Mouse (Mus musculus) adrenal gland, postnatal 25 days (tissue): ENCODE measurements around the gene Ccdc77. TPM values are rescaled to one million over a fixed set of nuclear protein-coding genes. Genes with fewer than 3 reads are reported as not detected.

Source experiments
- DNase-seq: peaks from one replicate; pipeline ENCODE4 v3.0.0; 2021; ENCODE audit warnings: mixed read lengths
- long read RNA-seq: library from polyadenylated mRNA; stranded (forward); transcript quantifications from one replicate; pipeline ENCODE4 v2.0.0, GENCODE M21; 2021
- total RNA-seq: library from RNA; stranded (reverse); gene quantifications from 2 replicates; pipeline ENCODE4 v1.2.3, GENCODE M21; 2021

Gene Ccdc77
- 8.2 and 10.9 TPM in 2 replicates for total RNA-seq
- long read RNA-seq, partial matches to known transcripts = 1 of 8 reads
- long read RNA-seq, other reads (novel, unspliced or antisense) = 5 of 8 reads

GRCm38 (mm10) chr6:120363688-120364522 lies at the start of gene Ccdc77, which contains the start of gene Kdm5a:
Gene Ccdc77, minus strand, starts transcription at chr6:120364374.
Gene Kdm5a, plus strand, starts transcription at chr6:120364124.
- DNase-seq = peak; percentile 91

GRCm38 (mm10) chr6:120403936-120404335 lies 39.8 kb upstream of the Ccdc77 start:
- DNase-seq = no peak

GRCm38 (mm10) chr6:120395622-120396345 lies 31.6 kb upstream of the Ccdc77 start:
- no peak for DNase-seq

GRCm38 (mm10) chr6:120392811-120393210 lies 28.6 kb upstream of the Ccdc77 start:
- DNase-seq = no peak

GRCm38 (mm10) chr6:120390054-120390453 lies 25.9 kb upstream of the Ccdc77 start:
- no peak for DNase-seq

- DNase-seq = no peak
These were observed 12.6 kb upstream of the Ccdc77 start for GRCm38 (mm10) chr6:120376736-120377135.

GRCm38 (mm10) chr6:120365051-120365450 lies 877 bp upstream of the Ccdc77 start:
- no peak for DNase-seq

GRCm38 (mm10) chr6:120364523-120364905 lies 340 bp upstream of the Ccdc77 start:
- no peak for DNase-seq

GRCm38 (mm10) chr6:120362774-120363687 lies 1.1 kb downstream of the Ccdc77 start:
- no peak for DNase-seq

GRCm38 (mm10) chr6:120362124-120362523 lies 2.0 kb downstream of the Ccdc77 start:
- no peak for DNase-seq

- peak; percentile 77 for DNase-seq
These were observed 6.9 kb downstream of the Ccdc77 start for GRCm38 (mm10) chr6:120356951-120357945.

- DNase-seq = no peak
These were observed 7.7 kb downstream of the Ccdc77 start for GRCm38 (mm10) chr6:120356478-120356877.

GRCm38 (mm10) chr6:120349018-120349417 lies 15.2 kb downstream of the Ccdc77 start:
- no peak for DNase-seq

GRCm38 (mm10) chr6:120343992-120344391 lies 20.2 kb downstream of the Ccdc77 start:
- no peak for DNase-seq

- no peak for DNase-seq
These were observed 31.8 kb downstream of the Ccdc77 start for GRCm38 (mm10) chr6:120332351-120332750.

GRCm38 (mm10) chr6:120324295-120324927 lies 39.8 kb downstream of the Ccdc77 start:
- DNase-seq = peak; percentile 62

- DNase-seq = no peak
These were observed 43.8 kb downstream of the Ccdc77 start for GRCm38 (mm10) chr6:120320369-120320768.

- DNase-seq = no peak
These were observed 45.0 kb downstream of the Ccdc77 start for GRCm38 (mm10) chr6:120319129-120319528.

- DNase-seq = no peak
These were observed 45.8 kb downstream of the Ccdc77 start for GRCm38 (mm10) chr6:120318303-120318940.

GRCm38 (mm10) chr6:120312443-120312842 lies 51.7 kb downstream of the Ccdc77 start:
- no peak for DNase-seq
